Mouse (Mus musculus): ENCODE measurements around the gene Grk2.

GRCm38 (mm10) chr19:4270187-4270586 is 35.8 kb downstream of the Grk2 start:
- no peak for TF ChIP-seq GATA1 (IDR thresholded peaks at IDR 0.05; ENCODE audit: borderline replicate concordance, low read length)
- TF ChIP-seq FLI1 (IDR thresholded peaks at IDR 0.05; ENCODE audit: low read length), result no peak

All from megakaryocyte, embryonic 14.5 days (primary cell).